Mouse (Mus musculus): ENCODE measurements around the gene Ccdc126.

DNA sequence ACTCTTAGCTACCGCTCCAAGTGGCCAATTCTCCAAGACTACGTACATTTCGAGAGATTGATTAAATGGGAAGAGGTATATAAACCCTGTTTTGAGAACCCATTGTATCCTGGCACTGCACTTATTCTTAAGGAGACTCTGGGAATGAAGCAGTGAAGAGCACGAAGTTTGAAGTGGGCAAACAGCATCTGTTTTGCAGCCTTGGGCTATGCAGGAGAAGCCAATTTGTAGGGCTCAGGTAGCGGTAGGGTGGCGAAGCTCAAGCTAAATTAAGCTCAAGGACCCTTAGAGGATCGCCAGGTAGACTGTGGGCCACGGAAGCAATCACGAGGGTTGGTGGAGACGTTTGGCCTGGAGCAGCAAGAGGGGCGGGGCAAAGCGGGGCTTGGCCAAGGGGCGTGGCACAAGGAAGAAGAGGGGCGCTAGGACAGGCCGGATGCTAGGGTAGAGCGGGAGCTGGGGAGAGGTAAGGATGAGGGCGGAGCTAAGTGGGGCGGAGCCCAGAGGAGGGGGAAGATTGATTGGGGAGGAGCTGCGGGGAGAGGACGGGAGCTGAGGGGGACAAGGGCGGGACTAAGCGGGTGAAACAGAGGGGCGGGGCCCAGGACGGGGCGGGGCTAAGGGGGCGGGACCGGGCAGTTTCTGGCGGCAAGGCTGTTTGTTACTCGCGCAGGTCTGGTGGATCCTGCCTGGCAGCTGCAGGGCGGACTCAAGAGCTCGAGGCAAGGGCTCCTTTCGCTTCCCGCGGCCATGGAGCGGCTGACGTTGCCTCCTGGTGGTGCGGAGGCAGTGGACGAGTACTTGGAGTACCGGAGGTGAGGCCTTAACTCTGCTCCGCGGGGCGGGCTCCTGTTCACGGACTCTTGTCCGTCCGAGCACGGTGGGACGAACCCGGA, 48.3 kb downstream of the Ccdc126 start, which contains the start of gene Fam221a:
- TF ChIP-seq CTCF (IDR thresholded peaks at IDR 0.05; ENCODE audit: borderline replicate concordance, extremely low read depth, insufficient read depth, insufficient read length): 0 out of 2 replicates have a peak, but pooled peaks have one; percentile 14
- TF ChIP-seq POLR2A (IDR thresholded peaks at IDR 0.05; ENCODE audit: borderline replicate concordance, extremely low read depth, insufficient read depth, insufficient read length, poor library complexity, severe bottlenecking): peak; percentile 37; the same call in 1 of the 2 replicates
